Mouse (Mus musculus) embryo, embryonic 9.5 days (tissue): Measurements from ENCODE around the gene Prkg1.

Experiments
- DNase-seq: peaks from one replicate; pipeline ENCODE4 v3.0.0-alpha.2; 2017; ENCODE audit errors: extremely low spot score

Prkg1 gene

GRCm38 (mm10) chr19:30613150-30613865 is 1151.5 kb downstream of the Prkg1 start:
- no peak for DNase-seq

- no peak for DNase-seq
These were observed 1178.5 kb downstream of the Prkg1 start for GRCm38 (mm10) chr19:30586366-30586765.

GRCm38 (mm10) chr19:30564516-30564915 is 1200.3 kb downstream of the Prkg1 start:
- DNase-seq = no peak

GRCm38 (mm10) chr19:30563876-30564275 is 1201.0 kb downstream of the Prkg1 start:
- no peak for DNase-seq

GRCm38 (mm10) chr19:30558024-30558423 is 1206.8 kb downstream of the Prkg1 start:
- no peak for DNase-seq

- peak; percentile 78 for DNase-seq
These were observed 1210.4 kb downstream of the Prkg1 start for GRCm38 (mm10) chr19:30554467-30554881.

- peak; percentile 32 for DNase-seq
These were observed 1211.1 kb downstream of the Prkg1 start for GRCm38 (mm10) chr19:30553740-30554139.

GRCm38 (mm10) chr19:30552260-30552659 is 1212.6 kb downstream of the Prkg1 start:
- DNase-seq = no peak

GRCm38 (mm10) chr19:30549854-30550647 is 1214.8 kb downstream of the Prkg1 start:
- peak; percentile 29 for DNase-seq

GRCm38 (mm10) chr19:30549044-30549853 is 1215.6 kb downstream of the Prkg1 start, which contains the start of gene Dkk1:
Dkk1 (minus strand) TSS chr19:30549665.
- peak; percentile 83 for DNase-seq

- DNase-seq = peak; percentile 56
These were observed 1216.3 kb downstream of the Prkg1 start for GRCm38 (mm10) chr19:30548411-30549043.

GRCm38 (mm10) chr19:30539365-30539941 is 1225.4 kb downstream of the Prkg1 start:
- DNase-seq = peak; percentile 31

- no peak for DNase-seq
These were observed 1248.1 kb downstream of the Prkg1 start for GRCm38 (mm10) chr19:30516771-30517170.
